Mouse (Mus musculus) neural tube, embryonic 14.5 days (tissue): ENCODE results near the gene Pla2g12a. TPM values are rescaled to one million over a fixed set of nuclear protein-coding genes. Genes with fewer than 3 reads are reported as not detected.

Source experiments
- ATAC-seq: fragments of 200-750 bp; cut with Nextera tagmentation; 2 replicates; pipeline ENCODE4 v1.8.0; 2017; ENCODE audit warnings: low read depth, mild to moderate bottlenecking, moderate TSS enrichment, moderate library complexity
- H3K27ac ChIP-seq: fragments of 300-500 bp; sonication (generic); 2 replicates; pipeline ENCODE4 v1.5.1; 2014; ENCODE audit warnings: low read depth, mild to moderate bottlenecking, control low read depth, low read length, moderate library complexity, mixed read lengths
- H3K27me3 ChIP-seq: fragments of 300-500 bp; sonication (generic); 2 replicates; pipeline ENCODE4 v1.6.1; 2014; ENCODE audit warnings: low read length; ENCODE audit not compliant: control insufficient read depth, insufficient read depth
- H3K36me3 ChIP-seq: fragments of 300-500 bp; sonication (generic); 2 replicates; pipeline ENCODE4 v1.6.1; 2014; ENCODE audit warnings: low read length, mixed read lengths; ENCODE audit not compliant: control insufficient read depth, insufficient read depth
- H3K4me1 ChIP-seq: fragments of 300-500 bp; sonication (generic); 2 replicates; pipeline ENCODE4 v1.6.1; 2014; ENCODE audit warnings: low read length; ENCODE audit not compliant: control insufficient read depth, insufficient read depth
- H3K4me2 ChIP-seq: fragments of 300-500 bp; sonication (generic); 2 replicates; pipeline ENCODE4 v1.6.1; 2014; ENCODE audit warnings: mild to moderate bottlenecking, low read depth, low read length, control low read depth
- H3K4me3 ChIP-seq: fragments of 300-500 bp; sonication (generic); 2 replicates; pipeline ENCODE4 v1.5.1; 2014; ENCODE audit warnings: low read depth, low read length, control low read depth, mixed read lengths
- H3K9ac ChIP-seq: fragments of 300-500 bp; sonication (generic); replicated peaks from 2 replicates; pipeline ENCODE4 v1.6.1; 2014; ENCODE audit warnings: low read depth, mild to moderate bottlenecking, control low read depth, low read length, mixed read lengths
- H3K9me3 ChIP-seq: fragments of 300-500 bp; sonication (generic); 2 replicates; pipeline ENCODE4 v1.6.1; 2016; ENCODE audit warnings: low read length; ENCODE audit not compliant: control insufficient read depth
- WGBS: fragments of 180-500 bp; shearing (Covaris S2); extraction: QIAGEN DNeasy Blood & Tissue Kit; methylation state at CpG from one replicate; pipeline ENCODE4 v1.1.7; 2014; 5-methylcytosine and 5-hydroxymethylcytosine counted together
- polyA plus RNA-seq: library from polyadenylated mRNA; unstranded; fragments of >200 nt; fragmentation: Nextera tagmentation; extraction: Ambion mirVana; gene quantifications from 2 replicates; pipeline ENCODE4 v1.2.1, GENCODE M21; 2014

Gene Pla2g12a
- polyA plus RNA-seq, 1 experiment from 2014 or later: 43.0 TPM

DNA sequence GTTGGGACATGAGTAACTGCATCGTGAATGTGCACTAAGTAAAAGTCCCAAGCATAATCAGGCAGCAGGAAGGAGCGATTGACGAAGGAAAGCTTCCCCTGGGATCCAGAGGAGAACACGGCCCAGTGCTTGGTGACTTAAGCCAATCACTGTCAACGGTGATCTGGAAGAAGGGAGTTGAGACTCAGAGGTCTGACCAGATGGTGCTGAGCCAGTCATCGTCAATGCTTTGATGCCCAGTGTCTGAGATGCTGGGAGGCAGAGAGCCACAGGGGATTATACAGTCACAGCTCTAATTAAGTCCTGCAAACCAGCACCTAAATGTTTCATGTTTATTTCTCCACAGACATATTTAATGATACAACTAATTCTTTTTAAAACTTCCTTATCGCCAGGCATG is 60.7 kb downstream of the Pla2g12a start:
- no peak for ATAC-seq
- Histone ChIP-seq H3K4me2 (no peak overlapping the region), H3K27me3 (no peaks in the 10 kb centered on the region), H3K36me3 (no peaks in the 10 kb centered on the region), H3K27ac (no peak overlapping the region), H3K4me1 (no peaks in the 10 kb centered on the region), H3K9me3 (no peaks in the 10 kb centered on the region), H3K4me3 (no peak overlapping the region), H3K9ac (no peak overlapping the region)
- 52% methylated on average over 7 of the region's 7 CpGs for WGBS

DNA sequence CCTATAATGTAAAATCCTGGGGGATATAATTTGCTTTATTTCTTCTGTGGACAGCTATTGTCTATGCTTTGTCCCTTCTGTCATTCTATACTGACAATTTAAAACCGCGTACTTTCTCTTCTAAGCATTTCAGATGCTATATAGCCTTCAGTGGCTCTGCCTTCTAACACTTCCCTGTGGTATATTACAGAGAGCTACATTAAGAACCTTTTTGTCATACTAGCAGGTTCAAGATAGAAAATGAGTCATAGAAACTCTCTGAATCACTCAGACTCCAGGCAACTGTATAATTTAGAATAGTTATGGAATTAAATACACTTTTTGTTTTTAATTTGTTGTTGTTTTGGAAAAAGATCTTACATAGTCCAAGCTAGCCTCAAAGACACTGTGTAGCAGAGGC is 62.4 kb downstream of the Pla2g12a start:
- Histone ChIP-seq H3K4me3 (no peak overlapping the region), H3K9me3 (no peaks in the 10 kb centered on the region), H3K36me3 (no peaks in the 10 kb centered on the region), H3K27me3 (no peaks in the 10 kb centered on the region), H3K4me2 (no peak overlapping the region), H3K27ac (no peak overlapping the region), H3K9ac (no peak overlapping the region), H3K4me1 (no peaks in the 10 kb centered on the region)
- ATAC-seq: no peak
- 83% methylated on average over 2 of the region's 2 CpGs for WGBS

DNA sequence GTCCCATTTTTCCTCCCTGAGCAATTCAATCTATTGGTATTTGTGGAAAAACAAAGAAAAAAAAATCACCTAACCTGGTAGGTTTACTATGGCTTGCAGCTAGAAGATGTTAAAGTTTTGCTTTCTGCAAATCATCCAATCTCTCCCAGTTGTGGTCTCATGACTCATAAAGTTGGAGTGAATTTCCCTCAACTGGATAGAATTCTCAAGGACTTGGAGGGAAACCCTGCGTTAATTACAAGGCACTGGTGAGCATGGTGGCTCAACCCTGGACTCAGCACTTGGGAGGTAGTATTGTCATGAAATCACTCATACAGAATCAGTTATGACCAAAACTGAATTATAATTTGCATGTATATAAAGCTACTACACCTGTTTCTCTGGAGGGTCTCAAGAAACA is 62.9 kb downstream of the Pla2g12a start:
- Histone ChIP-seq H3K4me2 (no peak overlapping the region), H3K27ac (no peak overlapping the region), H3K36me3 (no peaks in the 10 kb centered on the region), H3K27me3 (no peaks in the 10 kb centered on the region), H3K4me3 (no peak overlapping the region), H3K9ac (no peak overlapping the region), H3K9me3 (no peaks in the 10 kb centered on the region), H3K4me1 (no peaks in the 10 kb centered on the region)
- 98% methylated on average over 1 of the region's 1 CpGs for WGBS
- ATAC-seq: no peak

DNA sequence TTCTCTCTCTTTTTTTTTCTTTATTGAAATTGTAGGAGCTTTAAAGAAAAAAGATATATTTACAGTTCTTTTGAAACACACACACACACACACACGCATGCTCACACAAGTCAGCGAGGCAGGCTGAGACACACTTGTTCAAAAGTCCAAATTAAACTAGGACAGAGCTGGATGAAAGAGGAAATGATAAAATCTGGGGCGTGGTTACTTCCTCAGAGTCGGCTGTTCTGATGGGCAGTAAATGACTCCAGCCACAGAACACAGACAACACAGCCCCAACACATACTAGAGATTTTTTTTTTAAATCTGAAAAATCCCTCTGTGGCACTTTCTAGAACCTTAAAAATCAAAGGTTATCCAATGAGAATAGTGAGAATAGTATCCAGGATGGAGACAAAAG is 65.4 kb downstream of the Pla2g12a start:
- H3K27me3 ChIP-seq: no peaks in the 10 kb centered on the region
- no peak overlapping the region for H3K4me3 ChIP-seq
- no peak for ATAC-seq
- H3K4me1 ChIP-seq: no peaks in the 10 kb centered on the region
- no peak overlapping the region for H3K27ac ChIP-seq
- H3K9me3 ChIP-seq: no peaks in the 10 kb centered on the region
- 88% methylated on average over 4 of the region's 4 CpGs for WGBS
- no peak overlapping the region for H3K9ac ChIP-seq
- no peaks in the 10 kb centered on the region for H3K36me3 ChIP-seq
- no peak overlapping the region for H3K4me2 ChIP-seq

Other genes with a start within 250 kb of the Pla2g12a start
- 2.1 and 3.6 TPM in 2 replicates for gene Egf, start 123.3 kb upstream of the Pla2g12a start, polyA plus RNA-seq
- not detected in 2 replicates for gene Lrit3, start 74.6 kb upstream of the Pla2g12a start, polyA plus RNA-seq
- 0.09 and 0.30 TPM in 2 replicates for gene Rrh, start 56.0 kb upstream of the Pla2g12a start, polyA plus RNA-seq
- 16.4 and 20.2 TPM in 2 replicates for gene Gar1, start 47.2 kb upstream of the Pla2g12a start, polyA plus RNA-seq
- gene Cfi, start 42.7 kb upstream of the Pla2g12a start, polyA plus RNA-seq: 0.16 and 0.33 TPM in 2 replicates
- 20.4 and 24.2 TPM in 2 replicates for gene Casp6, start 22.8 kb downstream of the Pla2g12a start, polyA plus RNA-seq
- gene Mcub, start 91.6 kb downstream of the Pla2g12a start, polyA plus RNA-seq: 8.0 and 8.8 TPM in 2 replicates
- gene Sec24b, start 182.9 kb downstream of the Pla2g12a start, polyA plus RNA-seq: 36.5 and 38.9 TPM in 2 replicates